Mouse (Mus musculus) spleen, postnatal 10 days (tissue): ENCODE data around the gene Eif3b.

Experiments used
- DNase-seq, 2 experiments: peaks; one replicate each; pipeline ENCODE4 v3.0.0; 2021 to 2022; ENCODE audit warnings: low spot score in 2 of 2

The Eif3b gene

DNA sequence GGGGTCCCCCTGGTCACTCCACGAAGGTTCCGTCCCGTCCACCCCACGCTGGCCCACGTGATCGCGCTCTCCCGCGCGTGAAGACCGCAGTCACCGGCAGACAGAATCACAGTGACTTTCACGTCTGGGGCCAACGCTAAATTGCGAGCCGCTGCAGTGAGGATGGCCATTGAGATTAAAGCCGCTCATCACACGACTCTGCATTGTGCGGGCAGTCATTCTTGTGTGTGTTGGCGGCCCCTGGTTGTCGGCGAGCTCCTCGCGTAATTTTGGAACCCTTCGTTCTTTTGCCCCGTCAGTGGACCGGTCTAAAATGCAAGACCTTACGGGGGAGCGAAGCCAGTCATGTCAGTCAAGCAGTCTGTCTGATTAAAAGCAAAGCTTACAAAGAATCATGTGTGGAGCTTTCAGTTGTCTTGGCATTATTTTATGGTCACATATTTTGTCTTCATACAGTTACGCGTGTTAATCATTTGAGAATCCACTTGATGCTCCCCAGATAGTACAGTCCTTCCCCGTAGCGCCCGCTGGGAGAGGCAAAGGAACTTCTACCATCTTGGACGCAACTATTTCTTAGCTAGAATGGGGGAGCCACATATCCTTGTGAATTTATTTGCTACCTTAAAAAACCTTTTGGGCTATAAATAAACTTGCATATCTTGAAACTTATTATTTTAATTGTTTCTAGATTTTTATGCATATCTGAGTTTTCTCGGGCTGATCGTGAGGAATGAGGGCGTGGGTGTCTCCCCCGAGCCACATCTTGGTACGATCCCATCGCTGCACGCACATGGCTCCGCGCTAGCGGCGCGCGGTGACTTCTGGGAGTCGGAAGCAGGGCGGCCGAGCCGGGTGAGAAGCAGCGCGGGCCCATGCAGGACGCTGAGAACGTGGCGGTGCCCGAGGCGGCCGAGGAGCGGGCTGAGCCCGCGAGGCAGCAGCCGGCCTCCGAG lies at the start of gene Eif3b:
Gene Eif3b, plus strand, starts transcription at position 840 of the 953 bp plus-strand sequence.
- DNase-seq = peak; percentile 89 to 94

- no peak for DNase-seq
These were observed 49.7 kb upstream of the Eif3b start for GRCm38 (mm10) chr5:140369466-140369865.

- DNase-seq = no peak
These were observed 48.5 kb upstream of the Eif3b start for GRCm38 (mm10) chr5:140370446-140371254.

GRCm38 (mm10) chr5:140371671-140372070 lies 47.5 kb upstream of the Eif3b start:
- DNase-seq = no peak

DNA sequence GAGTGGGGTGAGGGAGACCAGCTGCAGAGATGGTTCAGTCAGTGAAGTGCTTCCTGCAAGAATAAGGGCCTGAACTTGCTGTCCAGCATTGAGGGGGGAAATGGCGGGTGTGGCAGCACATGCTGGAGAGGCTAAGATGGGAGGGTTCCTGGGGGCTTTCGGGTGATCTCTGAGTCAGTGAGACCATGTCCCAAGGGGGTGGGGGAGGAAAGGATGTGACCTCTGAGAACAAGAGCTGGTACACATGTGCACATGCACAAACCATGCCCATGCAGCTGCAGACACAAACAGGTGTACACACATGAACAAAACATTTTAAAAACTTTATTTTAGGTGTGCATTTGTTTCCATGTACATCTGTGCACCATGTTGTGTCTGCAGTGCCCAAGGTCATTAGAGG lies 45.4 kb upstream of the Eif3b start:
- DNase-seq = peak in 1 of 2 experiments; percentile 42

GRCm38 (mm10) chr5:140374226-140374625 lies 44.9 kb upstream of the Eif3b start:
- DNase-seq = peak in 1 of 2 experiments; percentile 48

DNA sequence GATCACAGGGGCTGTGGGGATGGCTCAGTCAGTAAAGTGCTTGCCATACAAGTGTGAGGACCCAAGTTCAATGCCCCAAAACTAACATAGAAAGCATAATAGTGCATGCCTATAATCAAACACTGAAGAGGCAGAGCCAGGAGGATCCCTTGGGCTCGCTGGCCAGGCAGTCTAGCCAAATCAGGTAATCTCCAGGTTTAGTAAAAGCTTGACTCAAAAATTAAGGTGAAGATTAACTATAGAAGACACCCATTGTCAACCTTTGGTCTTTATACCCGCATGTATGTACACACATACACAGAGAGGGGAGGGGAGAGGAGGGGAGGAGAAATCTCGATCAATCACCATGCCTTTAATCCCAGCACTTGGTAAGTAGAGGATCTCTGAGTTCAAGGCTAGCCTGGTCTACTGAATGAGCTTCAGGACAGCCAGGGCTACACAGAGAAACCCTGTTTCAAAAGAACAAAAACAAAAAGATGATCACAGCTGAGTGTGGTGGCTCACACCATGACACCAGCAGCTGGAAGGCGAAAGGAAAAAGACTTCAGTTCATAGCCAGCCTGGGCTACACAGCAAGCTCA lies 43.8 kb upstream of the Eif3b start:
- no peak for DNase-seq

GRCm38 (mm10) chr5:140378121-140378853 lies 40.8 kb upstream of the Eif3b start:
- no peak for DNase-seq

GRCm38 (mm10) chr5:140379299-140379698 lies 39.8 kb upstream of the Eif3b start:
- no peak for DNase-seq

GRCm38 (mm10) chr5:140381156-140381555 lies 38.0 kb upstream of the Eif3b start:
- DNase-seq = no peak

DNA sequence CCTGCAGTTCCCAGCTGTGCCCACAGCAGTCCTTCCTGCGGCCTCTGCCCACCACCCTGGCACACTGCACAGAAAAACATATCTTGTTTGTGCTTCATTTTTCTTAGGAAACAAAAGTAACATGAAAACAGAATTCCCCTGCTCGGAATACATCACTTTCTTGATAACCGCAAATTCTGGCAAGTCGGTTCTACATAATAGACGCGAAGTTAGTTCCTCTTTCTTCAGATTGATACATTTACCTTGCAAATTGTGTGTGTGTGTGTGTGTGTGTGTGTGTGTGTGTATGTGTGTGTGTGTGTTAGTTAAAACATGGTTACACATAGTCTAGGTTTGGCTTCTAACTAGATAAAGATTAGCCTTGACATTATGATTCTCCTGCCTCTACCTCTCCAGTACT lies 36.4 kb upstream of the Eif3b start:
- DNase-seq = peak in 1 of 2 experiments; percentile 53

GRCm38 (mm10) chr5:140383559-140383958 lies 35.6 kb upstream of the Eif3b start:
- DNase-seq = peak in 1 of 2 experiments; percentile 43

DNA sequence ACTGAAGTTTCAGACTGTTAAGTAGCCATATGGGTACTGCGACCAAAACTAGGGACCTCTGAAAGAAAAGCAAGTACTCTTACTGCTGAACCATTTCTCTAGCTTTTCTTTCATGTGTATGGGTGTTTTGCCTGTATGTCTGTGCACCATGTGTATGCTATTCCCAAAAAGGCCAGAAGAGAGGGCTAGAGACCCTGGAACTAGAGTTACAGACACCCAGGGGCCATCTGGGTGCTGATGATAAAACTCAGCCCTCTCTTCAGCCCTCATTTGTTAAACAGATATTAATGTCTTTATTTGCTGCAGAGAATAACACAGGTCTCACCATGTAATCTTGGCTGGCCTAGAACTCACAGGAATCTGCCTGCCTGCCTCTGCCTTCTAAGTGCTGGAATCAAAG lies 34.7 kb upstream of the Eif3b start:
- DNase-seq = no peak

GRCm38 (mm10) chr5:140387236-140387635 lies 31.9 kb upstream of the Eif3b start:
- no peak for DNase-seq

DNA sequence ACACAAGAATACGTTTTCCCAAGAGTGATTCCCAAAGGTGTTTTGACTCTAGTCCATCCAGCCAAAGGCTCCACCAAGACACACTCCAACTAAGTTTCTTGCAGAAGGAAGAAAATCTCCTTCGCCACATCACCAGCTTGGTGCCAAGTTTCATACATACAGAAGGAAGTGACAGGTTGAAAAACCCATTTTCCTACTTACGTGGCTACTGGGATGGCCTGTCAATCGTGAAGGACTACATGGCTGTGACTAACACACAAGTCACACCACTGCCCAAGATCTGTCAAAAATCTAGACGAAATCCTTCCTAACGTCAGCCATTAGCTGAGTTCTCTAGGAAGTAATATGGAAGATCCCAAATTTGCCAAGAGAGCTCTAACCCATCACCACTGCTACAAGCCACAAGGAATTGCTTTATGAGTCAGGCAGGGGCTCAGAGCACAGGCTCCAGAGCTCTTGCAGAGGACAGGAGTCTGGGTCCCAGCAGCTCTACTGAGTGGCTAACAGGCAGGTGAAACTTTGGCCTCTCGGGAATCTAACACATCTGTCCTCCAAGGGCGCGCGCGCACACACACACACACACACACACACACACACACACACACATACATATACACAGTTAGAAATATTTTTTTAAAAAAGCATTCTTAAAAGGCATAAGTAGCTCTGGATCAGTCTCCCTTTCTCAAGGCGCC lies 31.2 kb upstream of the Eif3b start:
- DNase-seq = no peak

DNA sequence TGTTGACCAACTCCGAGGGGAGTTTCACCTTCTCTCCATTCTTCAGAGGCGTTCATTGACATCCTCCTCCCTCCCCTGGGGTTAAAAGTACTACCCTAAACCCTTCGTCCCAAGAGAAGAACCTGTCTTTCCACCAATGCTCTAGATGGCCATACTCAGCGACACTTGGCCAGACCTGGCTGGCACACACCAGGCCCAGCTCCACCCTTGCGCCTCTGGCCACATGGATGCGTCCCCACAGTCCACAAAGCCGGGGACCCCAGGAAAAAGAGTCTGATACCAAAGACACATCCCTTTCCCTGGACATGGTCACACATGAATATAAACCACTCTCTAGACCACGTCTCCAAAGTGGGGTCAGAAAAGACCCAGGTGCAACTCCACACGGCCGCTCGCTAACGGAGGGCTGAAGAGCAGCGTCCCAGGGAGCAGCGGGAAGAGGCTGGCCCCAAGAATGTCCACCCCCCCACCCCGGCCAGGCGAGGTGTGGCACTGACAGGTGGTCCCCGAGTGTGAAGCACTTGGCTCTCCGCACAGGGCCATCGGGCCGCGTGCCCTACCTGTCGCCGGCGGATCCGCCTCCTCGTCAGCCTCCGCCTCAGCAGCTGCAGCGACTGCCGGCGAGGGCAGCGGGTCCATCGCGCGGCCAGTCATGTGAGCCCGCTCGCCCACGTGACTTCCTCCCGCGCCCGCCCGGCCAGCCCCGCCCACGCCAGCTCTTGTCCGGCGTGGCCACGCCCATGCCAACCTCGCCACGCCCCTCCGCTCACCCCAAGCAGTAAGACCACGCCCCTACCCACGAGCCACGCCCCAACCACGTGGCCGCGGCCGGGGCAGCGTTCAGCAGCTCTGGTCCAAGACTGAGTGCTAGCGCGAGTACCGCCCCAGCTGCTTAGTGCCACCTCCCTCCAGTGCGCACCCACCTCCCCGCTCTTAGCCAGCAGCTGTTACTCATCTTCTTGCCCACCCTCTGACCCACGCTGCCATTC lies 30.2 kb upstream of the Eif3b start, which contains the start of gene Snx8:
Gene Snx8, minus strand, starts transcription at position 675 of the 989 bp plus-strand sequence.
- DNase-seq = peak; percentile 96 to 99

GRCm38 (mm10) chr5:140389647-140390046 lies 29.5 kb upstream of the Eif3b start:
- DNase-seq = no peak

GRCm38 (mm10) chr5:140391435-140391834 lies 27.7 kb upstream of the Eif3b start:
- no peak for DNase-seq

DNA sequence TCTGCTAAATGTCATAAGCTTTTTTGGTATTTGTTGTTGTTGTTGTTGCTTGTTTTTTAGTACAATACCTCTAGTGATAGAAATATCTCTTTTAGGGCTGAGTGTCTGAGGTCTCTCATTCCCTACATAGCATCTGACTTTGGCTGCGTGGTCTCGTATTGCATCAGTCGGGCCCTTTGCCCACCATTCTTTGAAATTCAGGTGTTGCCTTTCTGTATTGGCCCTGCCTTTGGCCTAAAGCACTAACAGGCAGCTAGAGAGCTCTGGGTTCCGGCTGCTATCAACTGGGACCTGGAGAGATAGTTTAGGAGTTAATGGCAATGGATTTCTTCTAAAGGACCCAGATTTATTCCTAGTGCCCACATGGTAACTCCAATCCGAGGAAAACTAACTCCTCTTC lies 27.1 kb upstream of the Eif3b start:
- DNase-seq = no peak
